Mouse (Mus musculus): ENCODE measurements around the gene Gabarapl2.

GRCm38 (mm10) chr8:111911572-111911971, 28.9 kb upstream of the Gabarapl2 start:
- TF ChIP-seq GATA1 (IDR thresholded peaks at IDR 0.05; ENCODE audit: borderline replicate concordance, low read length), result no peak
- no peak for TF ChIP-seq FLI1 (IDR thresholded peaks at IDR 0.05; ENCODE audit: low read length)
